Mouse (Mus musculus): ENCODE results near the gene Btnl10.
A peak's percentile ranks its signal among the peaks of the same experiment; 100 is the strongest.

Gene Btnl10

GRCm38 (mm10) chr11:58959186-58959825 lies 41.6 kb downstream of the Btnl10 start:
- peak; percentile 53 for DNase-seq (ENCODE audit: low read depth, low spot score)

- DNase-seq (ENCODE audit: low read depth, low spot score) = peak; percentile 94
Observed at GRCm38 (mm10) chr11:58959921-58960465, 42.3 kb downstream of the Btnl10 start.

- no peak for DNase-seq (ENCODE audit: low read depth, low spot score)
Observed at GRCm38 (mm10) chr11:58961364-58962177, 43.9 kb downstream of the Btnl10 start.

- no peak for DNase-seq (ENCODE audit: low read depth, low spot score)
Observed at GRCm38 (mm10) chr11:58963543-58963942, 45.8 kb downstream of the Btnl10 start.

GRCm38 (mm10) chr11:58964216-58964615 lies 46.5 kb downstream of the Btnl10 start:
- DNase-seq (ENCODE audit: low read depth, low spot score) = no peak

- no peak for DNase-seq (ENCODE audit: low read depth, low spot score)
Observed at GRCm38 (mm10) chr11:58965001-58965760, 47.5 kb downstream of the Btnl10 start.

- peak; percentile 62 for DNase-seq (ENCODE audit: low read depth, low spot score)
Observed at GRCm38 (mm10) chr11:58967346-58967745, 49.6 kb downstream of the Btnl10 start.

- no peak for DNase-seq (ENCODE audit: low read depth, low spot score)
Observed at GRCm38 (mm10) chr11:58968551-58968950, 50.8 kb downstream of the Btnl10 start.

- DNase-seq (ENCODE audit: low read depth, low spot score) = no peak
Observed at GRCm38 (mm10) chr11:58969027-58969426, 51.3 kb downstream of the Btnl10 start.

GRCm38 (mm10) chr11:58969659-58970058 lies 52.0 kb downstream of the Btnl10 start:
- peak; percentile 42 for DNase-seq (ENCODE audit: low read depth, low spot score)

- no peak for DNase-seq (ENCODE audit: low read depth, low spot score)
Observed at GRCm38 (mm10) chr11:58970831-58971530, 53.3 kb downstream of the Btnl10 start.

GRCm38 (mm10) chr11:58971796-58972195 lies 54.1 kb downstream of the Btnl10 start:
- no peak for DNase-seq (ENCODE audit: low read depth, low spot score)

GRCm38 (mm10) chr11:58974414-58974813 lies 56.7 kb downstream of the Btnl10 start:
- no peak for DNase-seq (ENCODE audit: low read depth, low spot score)
